Mouse (Mus musculus): ENCODE measurements around the gene Mterf2. TPM values are rescaled to one million over a fixed set of nuclear protein-coding genes. Genes with fewer than 3 reads are reported as not detected.
A peak's percentile ranks its signal among the peaks of the same experiment; 100 is the strongest.

Mterf2 gene
- polyA plus RNA-seq, 2 experiments: 17.0 to 17.2 TPM

GRCm38 (mm10) chr10:85103085-85103885 is 24.5 kb downstream of the Mterf2 start:
- WGBS: 0% methylated on average over 27 of the region's 34 CpGs
- peak; percentile 13 for ATAC-seq (ENCODE audit: low FRiP score, low read depth)
- peak overlapping the region; percentile 97 for H3K9ac ChIP-seq (ENCODE audit: low read depth, low read length, severe bottlenecking)
- TF ChIP-seq POLR2A (IDR thresholded peaks at IDR 0.05; ENCODE audit: borderline replicate concordance, extremely low read depth, insufficient read depth, insufficient read length): no peak
- peaks cover 11% of the 10 kb centered on the region; the same call in 1 of the 2 replicates for H3K4me1 ChIP-seq (ENCODE audit: control insufficient read depth, insufficient read depth, low read length)
- H3K9me3 ChIP-seq (ENCODE audit: control insufficient read depth, low read length): no peaks in the 10 kb centered on the region
- peak; percentile 16 for DNase-seq (ENCODE audit: low spot score)
- H3K27ac ChIP-seq (replicated peaks; ENCODE audit: low read depth, low read length): peak overlapping the region; percentile 85
- no peaks in the 10 kb centered on the region for H3K27me3 ChIP-seq (ENCODE audit: control insufficient read depth, insufficient read depth, low read length)
- H3K4me2 ChIP-seq (replicated peaks; ENCODE audit: low read depth, low read length, severe bottlenecking): peak overlapping the region; percentile 77
- peak overlapping the region; percentile 99 for H3K4me3 ChIP-seq (replicated peaks; ENCODE audit: low read length)
- 0 out of 2 replicates have a peak, but pooled peaks cover 3% of the 10 kb centered on the region for H3K36me3 ChIP-seq (ENCODE audit: control insufficient read depth, insufficient read depth, low read length)

GRCm38 (mm10) chr10:85102247-85103084 is 25.4 kb downstream of the Mterf2 start, which contains the start of the genes Fhl4 and Tmem263:
Gene Fhl4 (minus strand): TSS chr10:85102495.
Gene Tmem263 (plus strand): TSS chr10:85102627.
- no peaks in the 10 kb centered on the region for H3K27me3 ChIP-seq (ENCODE audit: control insufficient read depth, insufficient read depth, low read length)
- peak within 1 kb of the TSS; percentile 85 for H3K27ac ChIP-seq (replicated peaks; ENCODE audit: low read depth, low read length)
- peak within 1 kb of the TSS; percentile 77 for H3K4me2 ChIP-seq (replicated peaks; ENCODE audit: low read depth, low read length, severe bottlenecking)
- H3K9me3 ChIP-seq (ENCODE audit: control insufficient read depth, low read length): no peaks in the 10 kb centered on the region
- peak within 1 kb of the TSS; percentile 99 for H3K4me3 ChIP-seq (replicated peaks; ENCODE audit: low read length)
- peak within 1 kb of the TSS; percentile 97 for H3K9ac ChIP-seq (ENCODE audit: low read depth, low read length, severe bottlenecking)
- under 1% methylated on average over 26 of the region's 96 CpGs for WGBS
- 0 out of 2 replicates have a peak, but pooled peaks cover 3% of the 10 kb centered on the region for H3K36me3 ChIP-seq (ENCODE audit: control insufficient read depth, insufficient read depth, low read length)
- H3K4me1 ChIP-seq (ENCODE audit: control insufficient read depth, insufficient read depth, low read length): peaks cover 11% of the 10 kb centered on the region; the same call in 1 of the 2 replicates
- peak; percentile 96 for ATAC-seq (ENCODE audit: low FRiP score, low read depth)
- peak; percentile 94 for DNase-seq (ENCODE audit: low spot score)
- TF ChIP-seq POLR2A (IDR thresholded peaks at IDR 0.05; ENCODE audit: borderline replicate concordance, extremely low read depth, insufficient read depth, insufficient read length): peak; percentile 84; the same call in 1 of the 2 replicates

- ATAC-seq (ENCODE audit: low FRiP score, low read depth) (0 out of 2 replicates have a peak, but pooled peaks have one; percentile 10), DNase-seq (ENCODE audit: low spot score) (peak; percentile 5)
- peak overlapping the region; percentile 77 for H3K4me2 ChIP-seq (replicated peaks; ENCODE audit: low read depth, low read length, severe bottlenecking)
- peak overlapping the region; percentile 99 for H3K4me3 ChIP-seq (replicated peaks; ENCODE audit: low read length)
- H3K36me3 ChIP-seq (ENCODE audit: control insufficient read depth, insufficient read depth, low read length): 0 out of 2 replicates have a peak, but pooled peaks cover 3% of the 10 kb centered on the region
- peak overlapping the region; percentile 97 for H3K9ac ChIP-seq (ENCODE audit: low read depth, low read length, severe bottlenecking)
- no peaks in the 10 kb centered on the region for H3K9me3 ChIP-seq (ENCODE audit: control insufficient read depth, low read length)
- no peaks in the 10 kb centered on the region for H3K27me3 ChIP-seq (ENCODE audit: control insufficient read depth, insufficient read depth, low read length)
- H3K27ac ChIP-seq (replicated peaks; ENCODE audit: low read depth, low read length): peak overlapping the region; percentile 85
- WGBS: 2% methylated on average over 10 of the region's 10 CpGs
- peaks cover 11% of the 10 kb centered on the region; the same call in 1 of the 2 replicates for H3K4me1 ChIP-seq (ENCODE audit: control insufficient read depth, insufficient read depth, low read length)
- TF ChIP-seq POLR2A (IDR thresholded peaks at IDR 0.05; ENCODE audit: borderline replicate concordance, extremely low read depth, insufficient read depth, insufficient read length): no peak
Observed at GRCm38 (mm10) chr10:85101841-85102240, 26.0 kb downstream of the Mterf2 start.

- Histone ChIP-seq H3K27me3 (ENCODE audit: control insufficient read depth, insufficient read depth, low read length) (no peaks in the 10 kb centered on the region), H3K4me3 (replicated peaks; ENCODE audit: low read length) (no peak overlapping the region), H3K4me2 (replicated peaks; ENCODE audit: low read depth, low read length, severe bottlenecking) (no peak overlapping the region), H3K27ac (replicated peaks; ENCODE audit: low read depth, low read length) (no peak overlapping the region), H3K36me3 (ENCODE audit: control insufficient read depth, insufficient read depth, low read length) (no peaks in the 10 kb centered on the region), H3K9ac (ENCODE audit: low read depth, low read length, severe bottlenecking) (no peak overlapping the region), H3K4me1 (ENCODE audit: control insufficient read depth, insufficient read depth, low read length) (no peaks in the 10 kb centered on the region), H3K9me3 (ENCODE audit: control insufficient read depth, low read length) (no peaks in the 10 kb centered on the region)
- no peak for DNase-seq (ENCODE audit: low spot score)
- TF ChIP-seq POLR2A (IDR thresholded peaks at IDR 0.05; ENCODE audit: borderline replicate concordance, extremely low read depth, insufficient read depth, insufficient read length): no peak
- WGBS: 62% methylated on average over 4 of the region's 4 CpGs
- no peak for ATAC-seq (ENCODE audit: low FRiP score, low read depth)
Observed at GRCm38 (mm10) chr10:85071605-85072152, 56.1 kb downstream of the Mterf2 start.

Other genes with a start within 250 kb of the Mterf2 start
- gene Ric8b, start 210.4 kb downstream of the Mterf2 start, polyA plus RNA-seq (2012; rRNA removed): 27.6 and 30.4 TPM in 2 replicates
- 17.8 and 20.8 TPM in 2 replicates for gene Ric8b, start 210.4 kb downstream of the Mterf2 start, polyA plus RNA-seq (2014; fragmentation: Nextera tagmentation; extraction: Ambion mirVana)
- gene Fhl4, start 25.5 kb downstream of the Mterf2 start, polyA plus RNA-seq (2012; rRNA removed): 0.75 and 1.0 TPM in 2 replicates
- 1.3 and 1.6 TPM in 2 replicates for gene Fhl4, start 25.5 kb downstream of the Mterf2 start, polyA plus RNA-seq (2014; fragmentation: Nextera tagmentation; extraction: Ambion mirVana)
- gene Tmem263, start 25.4 kb downstream of the Mterf2 start, polyA plus RNA-seq (2012; rRNA removed): 27.5 and 29.1 TPM in 2 replicates
- 83.7 and 87.4 TPM in 2 replicates for gene Tmem263, start 25.4 kb downstream of the Mterf2 start, polyA plus RNA-seq (2014; fragmentation: Nextera tagmentation; extraction: Ambion mirVana)
- 18.2 and 18.6 TPM in 2 replicates for gene Cry1, start 57.0 kb upstream of the Mterf2 start, polyA plus RNA-seq (2012; rRNA removed)
- 32.3 and 35.4 TPM in 2 replicates for gene Cry1, start 57.0 kb upstream of the Mterf2 start, polyA plus RNA-seq (2014; fragmentation: Nextera tagmentation; extraction: Ambion mirVana)

Data from limb, embryonic 14.5 days (tissue).